Mouse (Mus musculus) thymus, adult 2 months (tissue): ENCODE results near the gene Pou4f2. TPM values are rescaled to one million over a fixed set of nuclear protein-coding genes. Genes with fewer than 3 reads are reported as not detected.

Experiments
- DNase-seq: peaks from one replicate; pipeline ENCODE4 v3.0.0; 2021
- H3K27ac ChIP-seq: fragments of 200-500 bp; 2 replicates; pipeline ENCODE4 v1.5.1; 2012; ENCODE audit warnings: low read length, control low read depth; ENCODE audit not compliant: control insufficient read depth, insufficient read depth
- H3K27me3 ChIP-seq: fragments of 200-500 bp; 2 replicates; pipeline ENCODE4 v1.6.1; 2012; ENCODE audit warnings: mild to moderate bottlenecking, low read length, moderate library complexity, mixed read lengths; ENCODE audit not compliant: control insufficient read depth, insufficient read depth
- H3K36me3 ChIP-seq: fragments of 200-500 bp; 2 replicates; pipeline ENCODE4 v1.6.1; 2012; ENCODE audit warnings: mild to moderate bottlenecking, low read length, moderate library complexity; ENCODE audit not compliant: control insufficient read depth, insufficient read depth
- H3K4me1 ChIP-seq: fragments of 200-500 bp; replicated peaks from 2 replicates; pipeline ENCODE4 v1.6.1; 2012; ENCODE audit warnings: low read length; ENCODE audit not compliant: control insufficient read depth, insufficient read depth
- H3K4me3 ChIP-seq: fragments of 200-500 bp; 2 replicates; pipeline ENCODE4 v1.5.1; 2012; ENCODE audit warnings: mild to moderate bottlenecking, low read length, control low read depth, moderate library complexity; ENCODE audit not compliant: control insufficient read depth, insufficient read depth
- CTCF ChIP-seq: fragments of 200-500 bp; IDR thresholded peaks from 2 replicates; pipeline ENCODE4 v1.5.1; 2012; ENCODE audit warnings: mild to moderate bottlenecking, control low read depth, low read length, moderate library complexity, borderline replicate concordance; ENCODE audit not compliant: control insufficient read depth, poor library complexity, insufficient read depth; ENCODE audit errors: extremely low read depth
- POLR2A ChIP-seq: fragments of 200-500 bp; IDR thresholded peaks from 2 replicates; pipeline ENCODE4 v1.6.1; 2012; ENCODE audit warnings: mild to moderate bottlenecking, low read length, control low read depth, moderate library complexity; ENCODE audit not compliant: control insufficient read depth, poor library complexity, insufficient read depth; ENCODE audit errors: extremely low read depth
- WGBS: fragments of 180-500 bp; shearing (Covaris S2); methylation state at CpG from one replicate; pipeline ENCODE4 v1.1.7; 2018; 5-methylcytosine and 5-hydroxymethylcytosine counted together
- polyA plus RNA-seq: library from polyadenylated mRNA; depleted of rRNA; stranded (reverse); fragments of >200 nt; gene quantifications from 2 replicates; pipeline ENCODE4 v1.2.3, GENCODE M21; 2012

The Pou4f2 gene
- polyA plus RNA-seq, 1 experiment = not detected

GRCm38 (mm10) chr8:78438121-78438520, 1.7 kb upstream of the Pou4f2 start:
- no peak for TF ChIP-seq CTCF
- TF ChIP-seq POLR2A = no peak
- H3K4me3 ChIP-seq = no peak overlapping the region
- WGBS = 7% methylated on average over 18 of the region's 18 CpGs
- H3K27me3 ChIP-seq = peaks cover 13% of the 10 kb centered on the region
- H3K4me1 ChIP-seq = no peaks in the 10 kb centered on the region
- no peak overlapping the region for H3K27ac ChIP-seq
- no peaks in the 10 kb centered on the region for H3K36me3 ChIP-seq
- DNase-seq = no peak

- Histone ChIP-seq H3K27me3 (peaks cover 13% of the 10 kb centered on the region), H3K4me1 (no peaks in the 10 kb centered on the region), H3K36me3 (no peaks in the 10 kb centered on the region), H3K4me3 (no peak overlapping the region), H3K27ac (no peak overlapping the region)
- TF ChIP-seq POLR2A = no peak
- 13% methylated on average over 32 of the region's 32 CpGs for WGBS
- no peak for DNase-seq
These were observed 948 bp upstream of the Pou4f2 start for GRCm38 (mm10) chr8:78437140-78438045.

GRCm38 (mm10) chr8:78436661-78437060, 216 bp upstream of the Pou4f2 start:
- H3K4me3 ChIP-seq = no peak overlapping the region
- no peak overlapping the region for H3K27ac ChIP-seq
- DNase-seq = no peak
- H3K27me3 ChIP-seq = peaks cover 13% of the 10 kb centered on the region
- H3K36me3 ChIP-seq = no peaks in the 10 kb centered on the region
- TF ChIP-seq CTCF = no peak
- no peak for TF ChIP-seq POLR2A
- H3K4me1 ChIP-seq = no peaks in the 10 kb centered on the region
- 9% methylated on average over 25 of the region's 25 CpGs for WGBS

- Histone ChIP-seq H3K36me3 (no peaks in the 10 kb centered on the region), H3K27ac (no peak overlapping the region), H3K27me3 (peaks cover 13% of the 10 kb centered on the region), H3K4me1 (no peaks in the 10 kb centered on the region), H3K4me3 (no peak overlapping the region)
- WGBS = 8% methylated on average over 18 of the region's 18 CpGs
- no peak for DNase-seq
- no peak for TF ChIP-seq POLR2A
- no peak for TF ChIP-seq CTCF
These were observed 853 bp downstream of the Pou4f2 start for GRCm38 (mm10) chr8:78435624-78435960.

GRCm38 (mm10) chr8:78434823-78435623, 1.4 kb downstream of the Pou4f2 start:
- Histone ChIP-seq H3K4me1 (no peaks in the 10 kb centered on the region), H3K4me3 (no peak overlapping the region), H3K36me3 (no peaks in the 10 kb centered on the region), H3K27me3 (peaks cover 13% of the 10 kb centered on the region), H3K27ac (no peak overlapping the region)
- WGBS = 8% methylated on average over 62 of the region's 62 CpGs
- no peak for DNase-seq
- TF ChIP-seq POLR2A (no peak), CTCF (no peak)

GRCm38 (mm10) chr8:78434340-78434739, 2.1 kb downstream of the Pou4f2 start:
- Histone ChIP-seq H3K36me3 (no peaks in the 10 kb centered on the region), H3K4me3 (no peak overlapping the region), H3K27me3 (peaks cover 13% of the 10 kb centered on the region), H3K27ac (no peak overlapping the region), H3K4me1 (no peaks in the 10 kb centered on the region)
- 16% methylated on average over 8 of the region's 8 CpGs for WGBS
- TF ChIP-seq CTCF (no peak), POLR2A (no peak)
- DNase-seq = no peak
